Mouse (Mus musculus) megakaryocyte, embryonic 14.5 days (primary cell): Measurements from ENCODE around the gene Wdr11.

Experiments
- FLI1 ChIP-seq: IDR thresholded peaks from 2 replicates; pipeline ENCODE4 v1.6.1; 2012; ENCODE audit warnings: low read length, inconsistent platforms, mixed read lengths
- GATA1 ChIP-seq: IDR thresholded peaks from 3 replicates; pipeline ENCODE4 v1.6.1; 2012; ENCODE audit warnings: mixed read lengths, low read length, inconsistent platforms, borderline replicate concordance

GRCm38 (mm10) chr7:129682525-129682924 is 90.9 kb downstream of the Wdr11 start:
- TF ChIP-seq FLI1 (no peak), GATA1 (no peak)
